Mouse (Mus musculus) ovary, postnatal 14 days (tissue): ENCODE measurements around the gene Cd180.

Source experiments
- DNase-seq: peaks from one replicate; pipeline ENCODE4 v3.0.0; 2022; ENCODE audit warnings: low spot score

The Cd180 gene

GRCm38 (mm10) chr13:102744481-102745269, 51.3 kb downstream of the Cd180 start:
- DNase-seq, result peak; percentile 45

DNA sequence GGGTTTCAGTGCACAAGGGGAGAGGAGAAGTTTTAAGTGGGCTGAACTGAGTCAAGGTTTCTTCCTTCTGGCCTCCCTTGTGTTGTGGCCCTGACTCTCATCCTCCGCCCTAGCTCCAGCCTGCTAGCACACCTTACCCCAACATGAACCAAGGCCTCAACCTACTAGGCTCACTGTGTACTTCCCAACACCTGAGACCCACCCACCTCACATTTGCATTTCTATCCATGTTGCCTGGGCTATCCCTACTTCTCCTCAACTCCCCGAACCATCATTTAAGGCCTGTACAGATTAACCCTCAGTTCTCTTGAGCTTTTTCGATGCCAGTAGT, 51.9 kb downstream of the Cd180 start:
- DNase-seq, result no peak

GRCm38 (mm10) chr13:102745626-102746342, 52.4 kb downstream of the Cd180 start:
- no peak for DNase-seq

GRCm38 (mm10) chr13:102746803-102747561, 53.6 kb downstream of the Cd180 start:
- no peak for DNase-seq

DNA sequence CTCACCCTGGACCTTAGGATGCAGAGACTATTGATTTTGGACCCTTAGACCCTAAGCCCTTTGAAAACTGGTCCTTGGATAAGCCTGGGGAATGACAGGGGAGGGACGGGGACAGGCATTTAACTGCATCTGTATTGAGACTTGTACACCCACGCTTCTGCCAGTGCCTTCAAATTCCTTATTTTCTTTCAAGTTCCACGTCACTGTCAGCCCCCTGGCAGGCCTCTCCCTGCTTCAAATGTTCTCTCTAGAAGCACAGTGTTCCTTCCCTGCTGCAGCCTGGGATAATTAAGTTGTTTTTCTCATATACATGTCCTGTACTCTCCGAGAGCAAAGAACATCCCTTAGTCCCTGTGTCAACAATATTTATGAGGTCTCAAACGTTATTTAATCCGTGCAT, 55.8 kb downstream of the Cd180 start:
- DNase-seq, result no peak

DNA sequence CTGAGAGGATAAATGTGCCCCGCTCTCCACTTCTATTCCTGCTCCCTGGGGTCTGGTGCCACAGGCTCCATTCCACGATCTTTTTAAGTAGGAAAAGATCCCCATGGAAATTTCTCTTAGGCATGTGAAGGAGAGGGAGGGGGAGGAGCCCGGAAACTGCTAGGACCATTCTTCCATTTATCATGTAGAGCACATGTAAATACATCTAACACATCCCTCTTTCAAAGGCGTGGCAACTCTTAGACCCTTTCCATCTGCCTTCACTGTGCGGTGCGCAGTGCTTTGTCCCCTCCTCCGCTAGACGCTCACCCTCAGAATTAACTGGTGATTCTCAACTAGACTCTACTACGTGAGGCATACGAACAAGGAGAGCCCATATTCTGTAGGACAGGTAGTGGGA, 56.5 kb downstream of the Cd180 start:
- no peak for DNase-seq

GRCm38 (mm10) chr13:102753714-102754556, 60.6 kb downstream of the Cd180 start:
- no peak for DNase-seq

DNA sequence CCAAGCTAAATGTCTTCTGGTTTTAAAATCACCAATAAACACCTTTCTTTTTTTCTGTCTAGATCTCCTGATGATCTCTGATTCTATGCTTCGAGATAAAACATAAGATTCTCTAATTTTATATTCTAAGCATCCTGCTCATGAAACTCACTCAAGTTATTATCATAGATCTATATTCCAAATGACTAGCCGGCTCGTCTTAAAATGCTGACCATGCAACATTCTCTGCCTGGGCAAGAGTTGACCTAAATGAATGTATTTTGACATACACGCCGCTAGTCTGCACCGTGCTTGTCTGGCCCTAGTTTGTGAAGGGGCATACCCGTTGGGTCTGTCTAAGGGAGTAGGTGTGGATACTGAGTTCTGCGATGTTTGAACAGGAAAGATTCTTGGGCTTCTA, 61.8 kb downstream of the Cd180 start:
- no peak for DNase-seq

- DNase-seq, result no peak
Measured at GRCm38 (mm10) chr13:102756071-102756470, 62.7 kb downstream of the Cd180 start.

DNA sequence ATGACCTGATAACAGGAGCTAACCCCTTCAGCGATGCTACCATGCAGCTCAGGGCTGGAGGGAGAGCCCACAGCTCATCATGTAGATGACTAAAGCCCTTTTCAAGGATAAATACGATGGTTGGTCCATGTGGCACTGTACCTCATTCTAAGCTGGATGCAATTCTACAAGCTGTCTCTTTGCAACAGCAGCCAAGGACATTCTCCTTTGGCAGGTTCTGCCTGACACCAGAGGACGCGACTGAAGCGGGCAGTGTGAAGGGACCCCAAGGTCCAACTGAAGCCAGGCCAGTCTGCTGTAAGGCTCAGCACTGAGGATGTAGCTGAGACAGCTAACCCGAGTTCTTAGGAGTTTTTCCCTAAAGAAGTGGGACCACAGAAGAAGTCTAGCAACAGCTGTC, 64.7 kb downstream of the Cd180 start:
- DNase-seq, result no peak

GRCm38 (mm10) chr13:102761410-102761809, 68.1 kb downstream of the Cd180 start:
- DNase-seq, result no peak

- DNase-seq, result no peak
Measured at GRCm38 (mm10) chr13:102762203-102762602, 68.8 kb downstream of the Cd180 start.

DNA sequence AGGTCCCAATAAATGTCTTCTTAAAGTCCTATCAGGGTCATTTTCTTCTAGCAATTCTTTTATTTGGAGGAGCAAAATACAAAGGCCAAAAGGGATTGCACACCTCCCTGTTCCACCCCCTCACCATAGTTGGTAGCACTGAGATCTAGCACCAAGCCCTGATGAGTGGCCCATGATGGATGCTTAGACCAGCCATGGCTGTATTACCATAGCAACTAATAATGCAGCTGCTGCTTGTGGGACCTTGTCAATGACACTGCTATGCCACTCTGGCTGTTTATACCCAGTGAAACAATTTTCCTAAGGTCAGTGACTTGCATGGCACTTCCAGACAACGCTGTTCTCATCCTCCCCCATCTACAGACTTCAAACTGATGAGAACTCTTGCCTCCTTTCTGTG, 70.9 kb downstream of the Cd180 start:
- no peak for DNase-seq

DNA sequence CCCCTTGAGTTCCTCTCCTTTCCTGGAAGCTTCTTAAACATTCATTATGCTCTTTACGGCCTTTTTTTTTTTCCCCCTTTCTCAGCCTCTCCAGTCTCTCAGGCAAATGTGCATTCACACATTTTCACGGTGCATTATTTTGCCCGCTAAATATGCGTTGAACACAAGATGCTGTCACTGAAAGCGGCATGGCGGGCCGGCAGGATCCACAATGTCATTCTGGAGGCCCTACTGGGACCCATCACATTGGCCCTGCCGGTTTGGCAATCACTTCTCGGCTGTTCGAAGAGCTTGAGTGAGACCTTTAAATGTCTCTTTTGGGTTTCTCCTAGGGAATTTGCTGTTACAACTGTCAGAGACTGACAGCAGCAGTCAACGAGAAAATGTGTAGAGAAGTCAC, 71.9 kb downstream of the Cd180 start:
- DNase-seq, result no peak

DNA sequence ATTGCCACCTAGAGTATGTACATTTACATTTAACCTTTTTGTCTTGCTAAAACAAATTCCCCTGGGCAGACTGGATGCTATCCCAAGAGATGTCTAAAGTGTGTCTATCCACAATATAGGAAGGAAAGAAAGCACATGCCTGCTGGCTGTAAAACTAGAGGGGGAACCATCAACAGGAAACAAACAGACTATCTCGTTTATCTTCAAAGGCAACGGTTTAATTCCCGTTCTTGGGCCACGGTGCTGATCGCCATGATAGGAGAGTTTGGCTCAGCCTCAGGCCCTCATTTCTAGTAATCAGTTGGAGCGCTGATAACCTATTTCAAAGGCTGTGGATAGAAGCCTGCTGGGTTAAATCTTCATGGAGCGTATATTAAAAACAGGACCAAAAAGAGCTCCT, 73.8 kb downstream of the Cd180 start:
- DNase-seq, result no peak

DNA sequence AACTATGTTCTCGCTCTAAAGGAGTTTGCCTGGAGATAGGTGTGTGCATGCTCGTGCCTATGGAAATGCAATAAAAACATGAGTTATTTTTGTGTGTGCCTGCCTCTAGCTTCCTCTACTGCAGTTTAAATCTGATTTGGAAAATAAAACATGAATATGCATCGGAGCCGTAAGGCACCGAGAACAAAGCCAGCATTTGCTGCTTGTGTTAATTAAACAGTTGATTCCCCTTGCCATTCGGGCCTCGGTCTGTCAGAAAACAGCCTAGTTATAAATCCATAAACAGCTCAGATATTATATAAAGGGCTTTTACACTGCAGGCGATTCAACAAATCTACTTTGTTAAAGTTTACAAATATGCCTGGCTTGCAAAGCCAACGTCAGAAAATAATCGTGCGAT, 75.2 kb downstream of the Cd180 start:
- DNase-seq, result no peak

DNA sequence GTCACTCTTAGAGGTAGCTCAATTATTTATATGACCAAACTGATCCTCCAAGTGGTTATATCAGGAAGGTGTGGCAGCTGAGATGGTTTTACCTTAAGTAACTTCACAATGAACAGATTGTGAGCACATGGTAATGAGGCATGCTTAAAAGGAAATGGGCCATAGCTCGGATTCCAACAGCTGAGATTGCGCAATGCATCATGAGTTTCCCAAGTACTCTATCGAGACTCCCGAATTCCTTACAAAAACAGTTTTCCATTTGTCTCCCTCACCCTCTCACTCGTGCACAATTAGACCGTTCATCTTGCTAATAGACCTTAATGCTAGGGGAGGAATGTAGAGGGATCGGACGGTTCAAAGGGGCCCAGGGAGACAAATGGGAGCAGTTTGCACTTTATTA, 76.8 kb downstream of the Cd180 start:
- DNase-seq, result no peak

DNA sequence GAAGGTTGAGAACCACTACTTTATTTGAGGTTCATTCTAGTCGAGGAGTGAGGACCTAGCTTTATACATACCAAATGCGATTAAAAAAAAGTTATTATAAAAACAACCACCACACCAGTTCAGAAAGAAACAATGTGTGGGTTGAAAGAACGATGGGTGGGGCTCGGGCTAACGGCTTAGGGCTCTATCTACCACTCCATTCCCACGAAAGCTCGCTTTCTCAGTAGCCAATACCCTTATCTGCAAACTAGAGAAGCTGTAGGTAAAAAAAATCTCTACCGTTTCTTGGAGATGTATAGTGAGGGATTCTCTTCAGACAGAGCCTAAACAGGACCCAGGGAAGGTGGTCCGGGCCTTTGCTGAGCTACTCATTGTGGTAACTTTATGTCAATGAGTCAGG, 79.8 kb downstream of the Cd180 start:
- DNase-seq, result no peak

DNA sequence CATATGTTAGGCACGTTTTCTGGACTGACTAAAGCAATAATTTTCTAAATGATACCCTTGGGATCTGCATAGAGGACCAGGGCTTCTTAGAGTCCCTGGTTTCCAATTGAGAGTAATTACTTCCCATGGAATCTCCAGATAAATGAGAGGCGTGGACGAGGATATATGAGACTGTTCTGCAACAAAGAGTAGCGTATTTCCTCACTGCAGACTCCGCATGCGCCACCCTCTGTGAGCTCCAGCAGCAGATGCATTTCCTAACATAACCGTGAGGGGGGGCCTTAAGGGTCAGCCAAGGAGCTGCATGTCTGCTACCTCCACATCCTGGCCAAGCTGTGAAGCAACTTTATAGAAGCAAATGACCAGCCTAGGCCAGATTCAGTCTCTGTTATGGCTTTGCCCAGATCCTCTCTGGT, 81.4 kb downstream of the Cd180 start:
- DNase-seq, result no peak

GRCm38 (mm10) chr13:102775506-102775905, 82.1 kb downstream of the Cd180 start:
- no peak for DNase-seq

DNA sequence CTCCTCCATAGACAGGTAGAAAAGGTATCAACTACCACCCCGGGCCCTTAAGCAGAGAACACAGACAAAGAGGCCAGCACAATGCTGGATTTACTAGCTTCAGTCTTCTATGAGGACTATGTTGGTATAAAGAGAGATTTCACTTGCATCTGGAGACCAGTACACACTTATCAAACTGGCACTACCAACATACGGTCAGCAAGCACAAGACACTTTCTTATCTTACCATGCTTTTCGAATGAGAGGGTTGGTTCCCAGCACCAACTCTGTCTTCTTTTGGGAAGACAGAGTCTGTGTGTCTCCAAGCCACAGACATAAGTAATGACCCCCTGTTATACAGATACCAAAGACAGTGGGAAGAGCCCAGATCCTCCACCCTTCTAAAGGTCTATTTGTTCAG, 85.5 kb downstream of the Cd180 start:
- DNase-seq, result no peak

DNA sequence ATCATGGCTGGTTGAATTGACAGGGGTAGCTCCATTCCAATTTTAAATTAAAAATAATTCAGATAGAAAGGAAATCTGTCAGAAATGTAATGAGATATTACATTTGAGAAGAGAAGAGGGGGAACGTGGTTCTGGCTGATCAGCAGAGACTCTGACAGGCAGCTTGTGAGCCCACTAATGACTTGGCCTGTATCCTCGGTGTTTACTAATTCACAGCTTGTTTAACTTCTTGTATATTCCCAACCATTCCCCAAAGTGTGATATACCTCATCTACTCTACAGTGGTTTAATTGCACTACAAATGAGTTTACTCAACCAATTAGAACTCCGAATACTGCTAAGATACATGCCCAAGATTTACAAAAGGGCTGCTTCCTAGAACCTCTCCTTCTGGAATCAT, 85.9 kb downstream of the Cd180 start:
- no peak for DNase-seq
